Mouse (Mus musculus) thymus, adult 18-20 months (tissue): ENCODE results near the gene Lmcd1.
"Not testable (repeated sequence)": the region's sequence is repeated elsewhere in the genome, so short reads cannot be mapped to it uniquely, and the experiment has no call there.

Experiments used
- DNase-seq, 2 experiments: peaks; one replicate each; pipeline ENCODE4 v3.0.0; 2022; ENCODE audit warnings: mixed read lengths in 2 of 2

The Lmcd1 gene

DNA sequence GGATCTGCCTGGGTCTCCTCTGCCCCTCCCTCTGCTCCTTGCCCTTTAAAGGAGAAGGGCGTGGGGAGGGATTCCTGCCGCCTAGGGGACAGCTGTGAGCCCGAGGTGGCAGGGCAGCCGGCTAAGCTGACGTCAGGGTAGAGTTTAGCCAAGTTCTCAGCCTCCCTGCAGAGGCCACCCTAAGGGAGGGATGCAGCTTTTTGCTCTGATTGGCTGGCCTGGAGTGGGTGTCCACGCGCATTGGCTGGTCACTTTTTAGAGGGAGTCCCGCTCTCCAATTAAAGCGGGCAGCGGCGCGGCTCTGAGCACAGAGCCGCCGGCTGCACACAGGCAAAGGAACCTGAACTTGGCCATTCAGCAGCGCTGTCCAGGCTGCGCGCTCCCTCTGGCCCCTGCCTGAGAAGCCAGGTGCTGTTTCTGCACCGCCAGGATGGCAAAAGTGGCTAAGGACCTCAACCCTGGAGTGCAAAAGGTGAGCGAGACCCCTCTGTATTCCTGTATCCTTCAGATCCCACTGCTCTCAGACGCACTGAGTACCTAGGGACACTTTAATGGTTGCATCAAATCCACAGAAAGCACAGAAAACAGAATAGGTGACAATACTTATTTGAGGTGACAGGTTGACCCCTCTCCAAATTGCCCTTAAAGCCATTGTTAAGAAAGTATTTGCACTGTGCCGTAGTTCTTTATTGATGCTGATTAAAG lies at the start of gene Lmcd1:
Gene Lmcd1 (plus strand): TSS at position 258 of the 705 bp plus-strand sequence.
- peak; percentile 12 to 14 for DNase-seq

- DNase-seq = no peak
These were observed 49.5 kb upstream of the Lmcd1 start for GRCm38 (mm10) chr6:112223877-112224632.

DNA sequence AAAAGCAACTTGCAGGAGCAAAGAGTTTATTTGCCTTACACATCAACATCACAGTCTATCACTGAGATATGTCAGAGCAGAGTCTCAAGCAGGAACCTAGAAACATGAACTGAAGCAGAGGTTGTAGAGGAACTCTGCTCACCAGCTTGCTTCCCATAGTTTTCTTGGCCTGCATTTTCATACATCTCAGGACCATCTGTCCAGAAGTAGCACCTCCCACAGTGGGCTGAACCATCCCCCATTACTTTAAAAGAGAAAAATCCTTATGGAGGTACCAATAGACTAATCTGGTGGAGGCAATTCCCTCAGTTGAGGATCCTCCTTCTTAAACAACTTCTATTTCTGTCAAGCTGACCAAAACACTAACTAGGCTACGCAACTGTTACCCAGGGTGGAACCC lies 36.8 kb upstream of the Lmcd1 start:
- no peak for DNase-seq

GRCm38 (mm10) chr6:112242216-112242615 lies 31.3 kb upstream of the Lmcd1 start:
- DNase-seq = no peak

GRCm38 (mm10) chr6:112245639-112246038 lies 27.9 kb upstream of the Lmcd1 start:
- DNase-seq = no peak

GRCm38 (mm10) chr6:112246636-112247035 lies 26.9 kb upstream of the Lmcd1 start:
- DNase-seq = no peak

DNA sequence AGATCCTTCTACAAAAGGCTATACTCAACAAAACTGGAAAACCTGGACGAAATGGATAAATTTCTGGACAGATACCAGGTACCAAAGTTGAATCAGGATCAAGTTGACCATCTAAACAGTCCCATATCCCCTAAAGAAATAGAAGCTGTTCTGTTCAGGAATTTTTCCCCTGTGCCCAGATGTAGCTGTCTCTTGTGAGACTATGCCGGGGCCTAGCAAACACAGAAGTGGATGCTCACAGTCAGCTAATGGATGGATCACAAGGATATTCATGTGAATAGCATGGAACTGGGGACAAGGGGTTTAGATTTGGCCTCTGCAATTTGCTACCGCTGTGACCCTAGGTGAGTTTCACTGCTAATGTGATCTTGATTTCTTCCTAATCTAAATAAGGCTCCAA lies 19.6 kb upstream of the Lmcd1 start:
- DNase-seq = not testable (repeated sequence)

- no peak for DNase-seq
These were observed 18.6 kb upstream of the Lmcd1 start for GRCm38 (mm10) chr6:112254967-112255366.

DNA sequence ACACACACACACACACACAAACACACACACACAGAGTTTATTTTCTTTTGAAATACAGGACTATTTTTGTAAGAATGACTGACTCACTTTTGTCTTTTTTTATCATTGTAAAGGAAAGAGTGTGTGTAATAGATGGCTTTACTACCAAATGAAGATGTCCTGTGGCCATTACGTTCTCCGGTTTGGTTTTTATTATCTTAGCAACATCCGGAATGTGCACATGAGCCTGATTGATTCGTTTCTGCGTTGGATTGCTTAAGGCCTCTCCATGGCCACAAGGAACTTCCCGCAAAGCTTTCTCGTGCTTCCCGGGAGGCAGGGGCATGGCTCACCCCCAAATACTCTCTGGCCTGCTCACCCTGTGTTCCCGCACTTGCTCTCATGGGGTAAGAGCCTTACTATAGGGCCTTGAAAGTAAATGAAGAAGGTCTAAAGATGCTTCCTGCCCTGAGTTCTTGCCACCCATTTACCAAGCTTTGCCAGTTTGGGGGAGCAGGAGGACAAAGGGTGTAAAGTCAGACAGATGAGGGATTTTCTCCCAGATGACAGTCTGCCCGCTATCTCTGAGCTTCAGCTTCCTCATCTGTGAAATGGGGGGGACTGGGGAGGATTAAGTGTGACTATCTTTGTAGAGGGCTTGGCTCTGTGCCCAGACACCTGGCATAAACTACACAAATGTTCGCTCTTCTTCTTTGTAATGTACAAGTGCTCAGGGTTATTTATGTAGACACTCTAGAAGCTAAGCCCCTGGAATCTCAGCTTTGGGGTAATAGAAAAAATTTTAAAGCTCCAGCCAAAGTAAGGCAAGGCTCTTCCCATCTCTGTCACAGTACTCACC lies 18.0 kb upstream of the Lmcd1 start:
- peak in 1 of 2 experiments; percentile 39 for DNase-seq

DNA sequence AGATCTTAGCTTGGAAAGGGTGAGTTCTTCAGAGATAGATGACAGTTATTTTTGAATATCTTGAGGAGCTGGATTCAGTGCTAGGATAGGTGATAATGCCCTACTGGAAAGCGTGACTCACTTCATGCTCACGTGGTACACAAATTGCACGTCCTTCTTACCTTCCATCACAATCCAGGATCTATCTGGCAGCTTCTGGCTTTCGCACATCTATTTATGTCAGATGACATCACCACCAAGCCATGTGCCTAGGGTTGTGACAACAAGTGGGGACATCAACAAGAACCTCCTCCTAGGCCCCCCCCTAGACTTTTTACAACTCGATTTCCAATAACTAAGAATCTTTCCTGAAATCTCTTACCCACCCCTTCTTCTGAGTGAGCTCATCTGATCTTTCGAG lies 17.0 kb upstream of the Lmcd1 start:
- no peak for DNase-seq

GRCm38 (mm10) chr6:112261089-112261488 lies 12.5 kb upstream of the Lmcd1 start:
- DNase-seq = no peak

- DNase-seq = no peak
These were observed 9.2 kb upstream of the Lmcd1 start for GRCm38 (mm10) chr6:112264321-112264720.

DNA sequence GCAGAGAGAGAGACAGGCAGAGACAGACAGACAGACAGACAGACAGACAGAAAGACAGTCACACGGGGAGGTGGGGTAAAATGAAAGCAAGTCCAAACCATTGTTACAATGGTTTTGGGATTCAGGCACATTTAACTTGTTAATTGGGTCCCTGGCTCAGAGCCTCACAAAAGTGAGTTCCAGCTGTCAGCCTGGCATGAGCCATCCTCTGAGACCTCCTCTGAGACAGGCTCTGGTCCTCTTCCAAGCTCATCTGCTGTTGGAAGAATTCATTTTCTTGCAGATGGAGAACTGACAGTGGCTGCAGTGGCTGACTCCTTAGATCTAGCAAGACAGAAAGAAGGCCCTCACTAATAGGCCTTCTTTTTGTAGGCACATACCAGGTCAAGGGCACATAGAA lies 6.9 kb upstream of the Lmcd1 start:
- DNase-seq = no peak

GRCm38 (mm10) chr6:112267661-112268357 lies 5.7 kb upstream of the Lmcd1 start:
- DNase-seq = no peak

GRCm38 (mm10) chr6:112274261-112275055 lies 900 bp downstream of the Lmcd1 start:
- peak in 1 of 2 experiments; percentile 5 for DNase-seq

DNA sequence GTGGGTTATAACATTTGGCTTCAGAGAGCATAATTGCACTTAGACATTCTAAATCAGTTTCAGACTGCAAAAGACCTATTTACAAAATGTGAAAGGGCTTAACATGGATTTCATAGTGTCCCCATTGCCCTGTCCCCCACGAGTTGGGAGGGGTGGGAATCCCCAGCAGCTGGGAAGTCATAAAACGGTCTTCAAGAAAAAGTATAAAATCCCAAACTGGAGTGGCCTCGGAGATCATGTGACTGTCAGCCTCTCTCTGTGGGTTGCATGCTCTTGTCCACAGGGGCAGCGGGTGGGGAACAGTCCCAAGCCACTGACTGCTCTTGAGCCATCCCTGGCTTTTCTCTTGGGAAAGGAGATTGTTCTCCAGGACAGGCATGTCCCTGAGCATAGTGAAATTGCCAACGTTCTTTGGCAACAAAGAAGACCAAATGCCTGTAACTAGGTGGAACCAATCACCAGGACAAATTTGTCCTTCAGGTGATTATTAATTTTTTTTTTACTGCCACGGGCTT lies 2.2 kb downstream of the Lmcd1 start:
- DNase-seq = no peak

DNA sequence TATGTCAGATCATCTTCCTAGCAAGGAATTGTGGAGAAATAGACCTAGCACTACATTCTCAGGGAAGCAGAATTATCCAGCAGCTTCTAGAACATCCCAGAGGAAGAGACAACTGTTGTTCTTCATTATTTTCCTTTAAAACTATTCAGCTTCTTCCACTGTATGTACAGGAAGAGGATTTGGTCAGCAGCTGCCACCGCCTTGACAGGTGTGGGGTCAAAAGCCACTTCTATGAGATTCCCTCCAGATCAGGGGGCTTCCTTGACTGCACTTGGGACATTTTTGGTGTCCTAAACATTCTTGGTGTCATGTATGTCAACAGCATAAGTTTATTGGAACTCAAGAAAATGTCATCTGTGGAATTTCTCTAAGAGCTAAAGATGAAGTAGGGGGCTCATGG lies 5.2 kb downstream of the Lmcd1 start:
- DNase-seq = no peak

GRCm38 (mm10) chr6:112280161-112280560 lies 6.6 kb downstream of the Lmcd1 start:
- DNase-seq = no peak

- DNase-seq = no peak
These were observed 7.4 kb downstream of the Lmcd1 start for GRCm38 (mm10) chr6:112280945-112281344.

- no peak for DNase-seq
These were observed 8.4 kb downstream of the Lmcd1 start for GRCm38 (mm10) chr6:112281935-112282334.

DNA sequence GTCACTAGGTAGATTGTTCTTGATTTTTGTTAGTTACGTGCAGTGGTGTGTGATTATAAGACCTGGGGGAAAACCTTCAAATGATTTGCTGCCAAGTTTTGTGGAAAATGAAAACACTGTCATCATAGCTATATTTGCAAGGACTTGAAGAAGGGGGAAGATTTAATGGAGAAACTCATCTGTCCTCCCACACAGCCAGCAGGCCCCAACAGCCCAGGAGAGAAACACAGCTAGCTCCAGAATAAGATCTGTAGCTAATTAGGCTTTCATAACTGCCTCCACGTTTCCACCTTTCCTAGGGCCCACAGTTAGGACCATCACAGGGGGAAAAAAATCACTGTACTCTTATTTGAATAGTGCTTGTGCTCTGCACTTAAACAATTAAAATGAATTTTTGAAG lies 10.5 kb downstream of the Lmcd1 start:
- DNase-seq = no peak

- DNase-seq = no peak
These were observed 14.1 kb downstream of the Lmcd1 start for GRCm38 (mm10) chr6:112287671-112288070.
